Mouse (Mus musculus): Measurements from ENCODE around the gene Stx8. TPM values are rescaled to one million over a fixed set of nuclear protein-coding genes. Genes with fewer than 3 reads are reported as not detected.

The Stx8 gene
- polyA plus RNA-seq, 1 experiment from 2014 or later: 59.2 TPM

DNA sequence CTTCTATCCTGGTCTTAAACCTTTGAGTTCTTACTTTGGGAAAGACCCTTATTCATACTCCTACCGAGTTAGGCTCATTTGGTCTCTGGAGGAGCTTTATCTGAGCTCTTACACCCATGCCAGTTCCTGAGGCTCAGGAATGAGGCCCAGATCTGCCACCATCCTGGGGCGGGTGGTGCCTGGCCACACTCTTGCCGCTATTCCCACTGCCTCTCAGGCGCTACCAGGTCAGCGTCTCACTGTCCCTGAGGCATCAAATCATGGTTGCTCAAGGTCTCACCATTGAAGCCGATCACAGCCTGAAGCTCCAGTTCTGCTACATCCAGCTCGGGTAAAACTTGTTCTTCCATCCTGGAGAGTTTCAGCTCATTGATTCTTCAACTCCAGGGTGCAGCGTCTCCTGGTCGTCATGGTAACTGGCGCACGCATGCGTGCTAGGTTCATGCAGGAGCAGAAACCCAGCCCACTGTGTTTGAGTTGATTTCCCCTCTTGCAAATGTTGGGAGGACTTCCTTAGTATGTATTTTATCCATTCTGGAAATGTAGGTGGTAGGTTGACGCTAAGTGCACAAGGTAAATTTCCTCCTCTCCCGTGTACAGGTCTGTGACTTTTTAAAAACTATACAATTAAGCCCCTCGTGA lies 630 bp upstream of the Stx8 start, which contains the start of gene Cfap52:
Gene Cfap52, minus strand, starts transcription at position 410 of the 642 bp plus-strand sequence.
- WGBS (ENCODE audit: insufficient replicate concordance): 6% methylated on average over 15 of the region's 15 CpGs
- no peaks in the 10 kb centered on the region for H3K27me3 ChIP-seq (ENCODE audit: control insufficient read depth, insufficient read depth, low read length)
- H3K9me3 ChIP-seq (replicated peaks; ENCODE audit: control insufficient read depth, low read length): no peaks in the 10 kb centered on the region
- peak within 1 kb of the TSS; percentile 94 for H3K4me3 ChIP-seq (ENCODE audit: low read depth, low read length)
- peaks cover 7% of the 10 kb centered on the region; the same call in 1 of the 2 replicates for H3K4me1 ChIP-seq (ENCODE audit: control insufficient read depth, insufficient read depth, low read length)
- peak within 1 kb of the TSS; percentile 90 for H3K4me2 ChIP-seq
- peak within 1 kb of the TSS; percentile 91 for H3K9ac ChIP-seq (ENCODE audit: low read depth, low read length)
- H3K27ac ChIP-seq (ENCODE audit: low read depth, low read length): peak within 1 kb of the TSS; percentile 35; the same call in 1 of the 2 replicates
- 0 out of 2 replicates have a peak, but pooled peaks have one; percentile 25 for ATAC-seq (replicated peaks; ENCODE audit: insufficient number of reproducible peaks, low FRiP score, low TSS enrichment)
- H3K36me3 ChIP-seq (ENCODE audit: control insufficient read depth, insufficient read depth, low read length): 0 out of 2 replicates have a peak, but pooled peaks cover 2% of the 10 kb centered on the region

DNA sequence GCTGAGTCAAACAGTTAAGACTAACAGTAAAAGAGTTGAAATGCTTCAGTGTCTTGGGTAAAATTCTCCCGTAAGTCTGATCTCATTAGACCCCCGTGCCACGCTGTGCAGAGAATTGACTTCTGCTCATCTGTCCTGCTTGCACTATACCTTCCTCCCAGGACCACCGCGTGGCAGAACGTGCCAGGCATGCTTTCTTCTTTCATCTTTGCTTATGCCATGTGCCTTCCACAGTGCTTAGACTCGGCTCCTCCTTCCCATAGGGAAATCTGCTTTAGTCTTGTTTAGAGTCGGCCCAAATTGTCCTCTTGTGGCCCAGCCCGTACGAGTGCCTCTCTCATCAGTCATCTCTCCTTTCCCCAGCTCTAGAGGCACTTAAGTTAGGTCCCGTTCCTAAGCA lies 1.8 kb downstream of the Stx8 start:
- ATAC-seq (replicated peaks; ENCODE audit: insufficient number of reproducible peaks, low FRiP score, low TSS enrichment): no peak
- peaks cover 11% of the 10 kb centered on the region for H3K4me1 ChIP-seq (ENCODE audit: control insufficient read depth, insufficient read depth, low read length)
- no peak overlapping the region for H3K9ac ChIP-seq (ENCODE audit: low read depth, low read length)
- no peak overlapping the region for H3K4me2 ChIP-seq
- no peak overlapping the region for H3K4me3 ChIP-seq (ENCODE audit: low read depth, low read length)
- H3K27ac ChIP-seq (ENCODE audit: low read depth, low read length): no peak overlapping the region
- 71% methylated on average over 11 of the region's 11 CpGs for WGBS (ENCODE audit: insufficient replicate concordance)
- H3K27me3 ChIP-seq (ENCODE audit: control insufficient read depth, insufficient read depth, low read length): no peaks in the 10 kb centered on the region
- H3K9me3 ChIP-seq (replicated peaks; ENCODE audit: control insufficient read depth, low read length): no peaks in the 10 kb centered on the region
- peaks cover 8% of the 10 kb centered on the region for H3K36me3 ChIP-seq (ENCODE audit: control insufficient read depth, insufficient read depth, low read length)

DNA sequence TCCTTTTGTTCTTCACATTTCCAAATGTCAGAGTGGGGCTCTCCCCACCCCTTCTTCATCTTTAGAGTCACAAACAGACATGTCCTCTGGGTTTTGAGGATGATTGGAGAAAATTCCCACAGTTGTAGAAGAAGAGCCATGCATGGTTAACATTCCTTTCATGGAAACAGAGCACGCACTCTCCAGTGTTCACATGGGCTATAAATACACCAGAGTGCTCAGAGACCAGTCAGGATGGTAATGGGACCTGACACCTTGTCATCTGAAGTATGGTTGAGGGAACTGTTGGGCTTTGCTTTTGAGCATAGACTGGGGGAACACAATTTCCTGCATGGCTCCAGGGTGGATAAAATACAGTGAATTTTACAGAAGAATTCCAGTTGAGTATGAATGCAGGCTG lies 6.6 kb downstream of the Stx8 start:
- Histone ChIP-seq H3K9ac (ENCODE audit: low read depth, low read length) (no peak overlapping the region), H3K4me1 (ENCODE audit: control insufficient read depth, insufficient read depth, low read length) (peaks cover 14% of the 10 kb centered on the region), H3K27me3 (ENCODE audit: control insufficient read depth, insufficient read depth, low read length) (no peaks in the 10 kb centered on the region), H3K9me3 (replicated peaks; ENCODE audit: control insufficient read depth, low read length) (no peaks in the 10 kb centered on the region), H3K4me3 (ENCODE audit: low read depth, low read length) (no peak overlapping the region), H3K36me3 (ENCODE audit: control insufficient read depth, insufficient read depth, low read length) (peaks cover 8% of the 10 kb centered on the region), H3K4me2 (no peak overlapping the region), H3K27ac (ENCODE audit: low read depth, low read length) (peak overlapping the region; percentile 89)
- 44% methylated on average over 1 of the region's 1 CpGs for WGBS (ENCODE audit: insufficient replicate concordance)
- ATAC-seq (replicated peaks; ENCODE audit: insufficient number of reproducible peaks, low FRiP score, low TSS enrichment): no peak

DNA sequence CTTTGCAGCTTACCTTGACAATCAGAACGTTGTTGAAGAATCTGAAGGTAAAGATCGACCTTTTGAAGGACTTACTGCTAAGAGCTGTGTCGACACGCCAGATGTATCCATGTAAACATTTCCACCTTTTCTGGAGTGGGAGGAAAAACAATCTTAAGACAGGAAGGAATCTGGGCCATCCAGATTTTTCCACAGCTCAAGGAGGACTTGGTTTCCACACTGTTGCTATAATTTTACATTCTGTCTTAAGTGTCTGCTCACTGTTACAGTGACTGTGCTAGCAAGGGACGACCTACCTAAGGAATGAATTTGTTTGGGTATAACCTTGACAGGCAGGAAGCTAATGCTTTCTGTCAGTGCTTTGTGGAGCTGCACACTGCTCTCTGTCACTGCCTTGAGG lies 7.2 kb downstream of the Stx8 start:
- ATAC-seq (replicated peaks; ENCODE audit: insufficient number of reproducible peaks, low FRiP score, low TSS enrichment): no peak
- Histone ChIP-seq H3K9me3 (replicated peaks; ENCODE audit: control insufficient read depth, low read length) (no peaks in the 10 kb centered on the region), H3K4me3 (ENCODE audit: low read depth, low read length) (no peak overlapping the region), H3K4me1 (ENCODE audit: control insufficient read depth, insufficient read depth, low read length) (peaks cover 12% of the 10 kb centered on the region), H3K27ac (ENCODE audit: low read depth, low read length) (peak overlapping the region; percentile 89), H3K9ac (ENCODE audit: low read depth, low read length) (no peak overlapping the region), H3K27me3 (ENCODE audit: control insufficient read depth, insufficient read depth, low read length) (no peaks in the 10 kb centered on the region), H3K36me3 (ENCODE audit: control insufficient read depth, insufficient read depth, low read length) (peaks cover 8% of the 10 kb centered on the region), H3K4me2 (no peak overlapping the region)
- WGBS (ENCODE audit: insufficient replicate concordance): 66% methylated on average over 5 of the region's 5 CpGs

DNA sequence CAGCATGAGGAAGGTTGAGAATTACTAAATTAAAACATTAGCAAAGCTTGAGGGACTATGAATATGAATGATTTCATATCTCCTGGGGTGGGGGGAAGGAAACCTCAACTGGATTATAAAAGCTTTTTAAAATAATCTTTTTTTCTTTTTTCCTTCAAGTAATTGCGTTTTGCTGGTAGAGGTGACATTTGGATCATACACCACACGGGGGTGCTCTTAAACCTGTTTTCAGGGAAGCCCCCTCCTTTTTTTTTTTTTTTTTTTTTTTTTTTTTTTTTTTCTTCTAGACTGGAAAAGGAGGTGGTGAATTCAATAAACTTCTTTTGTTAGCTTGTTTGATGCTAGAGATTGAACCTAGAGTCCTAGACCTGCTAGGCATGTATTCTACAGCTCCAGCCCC lies 9.3 kb downstream of the Stx8 start:
- WGBS (ENCODE audit: insufficient replicate concordance): 14% methylated on average over 2 of the region's 2 CpGs
- Histone ChIP-seq H3K4me3 (ENCODE audit: low read depth, low read length) (no peak overlapping the region), H3K4me1 (ENCODE audit: control insufficient read depth, insufficient read depth, low read length) (peaks cover 12% of the 10 kb centered on the region), H3K9ac (ENCODE audit: low read depth, low read length) (no peak overlapping the region), H3K9me3 (replicated peaks; ENCODE audit: control insufficient read depth, low read length) (no peaks in the 10 kb centered on the region), H3K27me3 (ENCODE audit: control insufficient read depth, insufficient read depth, low read length) (no peaks in the 10 kb centered on the region), H3K4me2 (no peak overlapping the region), H3K27ac (ENCODE audit: low read depth, low read length) (no peak overlapping the region), H3K36me3 (ENCODE audit: control insufficient read depth, insufficient read depth, low read length) (peaks cover 8% of the 10 kb centered on the region)
- ATAC-seq (replicated peaks; ENCODE audit: insufficient number of reproducible peaks, low FRiP score, low TSS enrichment): no peak

DNA sequence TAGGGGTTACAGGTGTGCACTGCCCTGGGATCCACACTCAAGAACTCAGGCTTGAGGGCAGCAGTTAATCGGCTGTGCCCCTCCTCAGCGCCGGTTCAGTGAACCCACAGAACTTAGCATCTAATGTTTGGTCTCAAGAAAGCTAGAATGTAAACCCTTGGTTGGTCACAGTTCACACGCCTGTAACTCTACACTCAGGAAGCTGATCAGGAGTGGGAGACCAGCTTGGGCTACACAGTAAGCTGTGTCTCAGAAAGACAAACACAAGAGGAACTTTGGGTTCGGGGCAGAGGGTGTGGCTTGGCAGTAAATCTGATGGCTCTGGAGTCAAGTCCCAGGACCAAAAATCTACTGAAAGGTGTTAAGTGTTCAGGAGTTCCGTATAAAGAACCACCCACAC lies 17.6 kb downstream of the Stx8 start:
- Histone ChIP-seq H3K4me1 (ENCODE audit: control insufficient read depth, insufficient read depth, low read length) (no peaks in the 10 kb centered on the region), H3K4me3 (ENCODE audit: low read depth, low read length) (no peak overlapping the region), H3K27me3 (ENCODE audit: control insufficient read depth, insufficient read depth, low read length) (no peaks in the 10 kb centered on the region), H3K4me2 (no peak overlapping the region), H3K27ac (ENCODE audit: low read depth, low read length) (no peak overlapping the region), H3K9ac (ENCODE audit: low read depth, low read length) (no peak overlapping the region), H3K36me3 (ENCODE audit: control insufficient read depth, insufficient read depth, low read length) (no peaks in the 10 kb centered on the region), H3K9me3 (replicated peaks; ENCODE audit: control insufficient read depth, low read length) (no peaks in the 10 kb centered on the region)
- WGBS (ENCODE audit: insufficient replicate concordance): 93% methylated on average over 6 of the region's 6 CpGs
- no peak for ATAC-seq (replicated peaks; ENCODE audit: insufficient number of reproducible peaks, low FRiP score, low TSS enrichment)

DNA sequence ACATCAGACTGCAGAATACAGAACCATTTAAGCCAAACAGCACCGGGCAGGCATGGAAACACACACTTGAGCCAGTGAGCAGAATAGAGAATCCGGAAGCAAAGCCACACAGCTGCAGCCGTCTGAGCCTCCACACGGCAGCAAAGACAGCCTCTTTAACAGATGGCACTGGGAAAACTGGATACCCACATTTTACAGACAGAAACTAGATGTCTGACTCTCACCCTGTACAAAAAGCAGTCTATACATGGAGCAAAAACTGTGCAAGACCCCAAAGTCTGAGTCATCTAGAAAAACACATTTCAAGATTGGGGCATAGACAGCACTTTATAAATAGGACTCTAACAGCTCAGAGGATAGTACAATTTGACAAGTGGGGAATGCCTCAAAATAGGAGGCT lies 25.2 kb downstream of the Stx8 start:
- no peak overlapping the region for H3K4me2 ChIP-seq
- H3K27me3 ChIP-seq (ENCODE audit: control insufficient read depth, insufficient read depth, low read length): no peaks in the 10 kb centered on the region
- ATAC-seq (replicated peaks; ENCODE audit: insufficient number of reproducible peaks, low FRiP score, low TSS enrichment): no peak
- H3K4me1 ChIP-seq (ENCODE audit: control insufficient read depth, insufficient read depth, low read length): no peaks in the 10 kb centered on the region
- no peak overlapping the region for H3K27ac ChIP-seq (ENCODE audit: low read depth, low read length)
- no peak overlapping the region for H3K4me3 ChIP-seq (ENCODE audit: low read depth, low read length)
- no peak overlapping the region for H3K9ac ChIP-seq (ENCODE audit: low read depth, low read length)
- H3K36me3 ChIP-seq (ENCODE audit: control insufficient read depth, insufficient read depth, low read length): no peaks in the 10 kb centered on the region
- H3K9me3 ChIP-seq (replicated peaks; ENCODE audit: control insufficient read depth, low read length): no peaks in the 10 kb centered on the region
- 72% methylated on average over 4 of the region's 4 CpGs for WGBS (ENCODE audit: insufficient replicate concordance)

DNA sequence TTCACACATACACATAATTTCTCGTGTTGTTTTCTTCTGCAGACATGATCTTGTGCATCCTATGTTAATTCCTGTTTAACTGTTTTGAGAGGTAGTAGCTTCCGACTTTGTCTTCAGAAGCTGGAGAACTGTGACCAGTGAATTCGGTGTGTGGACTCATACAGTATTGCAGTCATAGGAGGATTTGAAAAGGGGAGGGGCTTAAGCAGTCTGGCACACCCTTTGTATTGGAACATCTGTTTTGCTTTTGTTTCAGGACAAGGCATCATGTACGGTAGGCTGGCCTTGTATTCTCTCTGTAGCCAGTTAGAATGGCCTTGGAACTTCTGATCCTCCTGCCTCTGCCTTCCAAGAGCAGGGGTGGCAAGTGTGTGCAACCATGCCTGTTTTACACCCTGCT lies 30.0 kb downstream of the Stx8 start:
- Histone ChIP-seq H3K9me3 (replicated peaks; ENCODE audit: control insufficient read depth, low read length) (no peaks in the 10 kb centered on the region), H3K4me3 (ENCODE audit: low read depth, low read length) (no peak overlapping the region), H3K36me3 (ENCODE audit: control insufficient read depth, insufficient read depth, low read length) (no peaks in the 10 kb centered on the region), H3K9ac (ENCODE audit: low read depth, low read length) (no peak overlapping the region), H3K4me1 (ENCODE audit: control insufficient read depth, insufficient read depth, low read length) (no peaks in the 10 kb centered on the region), H3K4me2 (no peak overlapping the region), H3K27ac (ENCODE audit: low read depth, low read length) (no peak overlapping the region), H3K27me3 (ENCODE audit: control insufficient read depth, insufficient read depth, low read length) (no peaks in the 10 kb centered on the region)
- no peak for ATAC-seq (replicated peaks; ENCODE audit: insufficient number of reproducible peaks, low FRiP score, low TSS enrichment)
- WGBS (ENCODE audit: insufficient replicate concordance): 77% methylated on average over 4 of the region's 4 CpGs

DNA sequence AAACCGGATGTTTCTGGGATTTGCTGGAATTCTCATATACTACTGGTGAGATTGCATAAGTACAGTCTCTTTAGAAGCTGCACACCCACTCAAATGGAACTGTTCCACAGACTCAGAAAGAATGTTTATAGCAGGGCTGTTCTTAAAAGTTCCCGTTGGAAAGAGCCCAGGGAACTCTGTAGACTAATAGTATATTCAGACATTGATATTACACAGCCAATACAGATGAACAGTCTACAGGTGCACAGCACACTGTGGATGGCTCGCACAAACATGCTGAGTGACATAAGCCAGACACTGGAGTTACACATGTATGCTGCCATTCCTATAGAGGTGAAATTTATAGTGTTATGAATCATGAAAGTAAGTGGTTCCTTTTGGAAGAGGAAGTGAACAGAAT lies 32.9 kb downstream of the Stx8 start:
- no peak overlapping the region for H3K27ac ChIP-seq (ENCODE audit: low read depth, low read length)
- H3K4me2 ChIP-seq: no peak overlapping the region
- 83% methylated on average over 3 of the region's 3 CpGs for WGBS (ENCODE audit: insufficient replicate concordance)
- no peak for ATAC-seq (replicated peaks; ENCODE audit: insufficient number of reproducible peaks, low FRiP score, low TSS enrichment)
- H3K9ac ChIP-seq (ENCODE audit: low read depth, low read length): no peak overlapping the region
- H3K4me3 ChIP-seq (ENCODE audit: low read depth, low read length): no peak overlapping the region
- H3K36me3 ChIP-seq (ENCODE audit: control insufficient read depth, insufficient read depth, low read length): no peaks in the 10 kb centered on the region
- H3K9me3 ChIP-seq (replicated peaks; ENCODE audit: control insufficient read depth, low read length): no peaks in the 10 kb centered on the region
- no peaks in the 10 kb centered on the region for H3K4me1 ChIP-seq (ENCODE audit: control insufficient read depth, insufficient read depth, low read length)
- no peaks in the 10 kb centered on the region for H3K27me3 ChIP-seq (ENCODE audit: control insufficient read depth, insufficient read depth, low read length)

Measured in heart, embryonic 11.5 days (tissue).